Mouse (Mus musculus): ENCODE measurements around the gene Itgb4. TPM values are rescaled to one million over a fixed set of nuclear protein-coding genes. Genes with fewer than 3 reads are reported as not detected.

Itgb4 gene
- total RNA-seq, 1 experiment from 2014 or later, result 2.0 TPM

Other genes starting within 250 kb of the Itgb4 start
- gene Tmem94, start 209.3 kb upstream of the Itgb4 start, total RNA-seq (2021), result 80.9 and 114 TPM in 2 replicates
- 56.2 and 73.4 TPM in 2 replicates for gene Caskin2, start 161.1 kb upstream of the Itgb4 start, total RNA-seq (2021)
- gene Tsen54, start 160.0 kb upstream of the Itgb4 start, total RNA-seq (2021), result 20.7 and 27.4 TPM in 2 replicates
- 8.4 and 11.8 TPM in 2 replicates for gene Llgl2, start 150.7 kb upstream of the Itgb4 start, total RNA-seq (2021)
- gene Myo15b, start 116.3 kb upstream of the Itgb4 start, total RNA-seq (2021), result 0.36 TPM in 1 of 2 replicates, not detected in the other
- 0.73 TPM in 1 of 2 replicates, not detected in the other for gene Smim5, start 74.7 kb upstream of the Itgb4 start, total RNA-seq (2021)
- not detected in 2 replicates for gene Smim6, start 62.7 kb upstream of the Itgb4 start, total RNA-seq (2021)
- 32.0 and 41.3 TPM in 2 replicates for gene Sap30bp, start 41.4 kb upstream of the Itgb4 start, total RNA-seq (2021)
- gene Recql5, start 41.2 kb upstream of the Itgb4 start, total RNA-seq (2021), result 31.4 and 37.1 TPM in 2 replicates
- 31.8 and 49.7 TPM in 2 replicates for gene Galk1, start 38.0 kb downstream of the Itgb4 start, total RNA-seq (2021)
- 265 and 377 TPM in 2 replicates for gene H3f3b, start 53.3 kb downstream of the Itgb4 start, total RNA-seq (2021)
- 25.8 and 27.4 TPM in 2 replicates for gene Unk, start 55.6 kb downstream of the Itgb4 start, total RNA-seq (2021)
- gene Unc13d, start 103.3 kb downstream of the Itgb4 start, total RNA-seq (2021), result 0.24 and 0.79 TPM in 2 replicates
- 189 and 195 TPM in 2 replicates for gene Wbp2, start 112.3 kb downstream of the Itgb4 start, total RNA-seq (2021)
- gene Trim47, start 152.5 kb downstream of the Itgb4 start, total RNA-seq (2021), result 17.1 and 20.2 TPM in 2 replicates
- 12.2 and 12.9 TPM in 2 replicates for gene Trim65, start 156.4 kb downstream of the Itgb4 start, total RNA-seq (2021)
- gene Mrpl38, start 164.2 kb downstream of the Itgb4 start, total RNA-seq (2021), result 86.5 and 103 TPM in 2 replicates
- 47.4 and 53.0 TPM in 2 replicates for gene Fbf1, start 193.5 kb downstream of the Itgb4 start, total RNA-seq (2021)
- 21.5 and 27.1 TPM in 2 replicates for gene Ten1, start 224.1 kb downstream of the Itgb4 start, total RNA-seq (2021)
- 182 and 184 TPM in 2 replicates for gene Acox1, start 224.3 kb downstream of the Itgb4 start, total RNA-seq (2021)

Data from adrenal gland, postnatal 25 days (tissue).